ENCODE assay signal across 22 mouse cellular contexts in the genomic region with DNA sequence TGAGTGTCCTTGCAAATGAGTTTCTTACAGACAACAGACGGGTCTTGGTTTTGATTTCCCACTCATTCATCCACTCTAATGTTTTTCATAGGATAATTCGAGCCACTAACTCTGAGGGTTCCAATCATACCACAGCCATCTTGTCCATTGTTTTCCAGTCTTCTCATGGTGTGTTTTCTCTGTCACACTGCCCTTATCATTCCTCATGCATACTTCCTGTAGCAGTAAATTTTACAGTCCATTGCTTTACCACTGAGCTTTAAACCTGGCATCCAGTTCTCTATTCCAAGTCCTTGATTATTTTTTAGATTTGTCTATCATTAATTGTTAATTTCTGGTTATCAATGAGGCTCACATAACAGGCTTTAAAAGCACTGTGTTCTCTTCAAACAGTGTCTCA.
DNase-seq lines count a peak whose midpoint lies in the region; ATAC-seq lines count a peak whose summit lies in the region.
"Had no signal": no experiment of that assay in that cellular context is flagged by ENCODE, and none has a peak within 500 bp of the region (broad histone marks: within the 10 kb centered on the region; RNA-seq: fewer than 3 reads in every experiment).

No protein-coding gene starts in this region.

- peaks cover 10% of the 10 kb centered on the region; the same call in 1 of the 2 replicates for H3K4me1 ChIP-seq in hindbrain, embryonic 10.5 days (replicated peaks)

- H3K27ac ChIP-seq in hindbrain, embryonic 10.5 days = no peak overlapping the region

- H3K27me3 ChIP-seq in hindbrain, embryonic 10.5 days (ENCODE audit: insufficient read depth, poor library complexity, severe bottlenecking) = no peaks in the 10 kb centered on the region
- H3K27me3 ChIP-seq: CH12.LX, Patski had no signal

- no peak overlapping the region for H3K4me3 ChIP-seq in hindbrain, embryonic 10.5 days

- 50% methylated on average over 2 of the region's 2 CpGs for WGBS in hindbrain, embryonic 10.5 days

- peak; percentile 65 for ATAC-seq in common myeloid progenitor, adult 5-6 weeks (replicated peaks; ENCODE audit: low read depth, poor library complexity, severe bottlenecking)
- peak; percentile 20 to 37; a peak in 2 of 4 replicates for ATAC-seq in hematopoietic stem cell, adult 5-6 weeks (replicated peaks in 1 of 2; ENCODE audit: insufficient read depth in 1 of 2, low FRiP score in 2 of 2, low TSS enrichment in 1 of 2, low read depth in 1 of 2, poor library complexity in 2 of 2, severe bottlenecking in 2 of 2)
- ATAC-seq: activated CD4-positive, CD25-positive, alpha-beta regulatory T cell, adult 4 months; CD4-positive, CD25-positive, alpha-beta regulatory T cell, adult 4 months; Patski had no signal

- DNase-seq in Muller cell, postnatal 12 days (ENCODE audit: inconsistent ontology term) = peak; percentile 55
- no peak for DNase-seq in kidney, postnatal 14 days
- DNase-seq in hindbrain, embryonic 10.5 days (ENCODE audit: low spot score) = no peak
- no peak for DNase-seq in kidney, adult 11 months
- DNase-seq: adrenal gland, adult 2 months; adrenal gland, adult 8-10 months; adrenal gland, postnatal 10 days; adrenal gland, postnatal 14 days; adrenal gland, postnatal 25 days; adrenal gland, postnatal 36 days; B cell, adult 2 months; cerebellum, adult 11 months; cerebellum, adult 11-12 months; cerebellum, adult 18-20 months; cerebellum, adult 2 months had no signal

- no peaks in the 10 kb centered on the region for H3K36me3 ChIP-seq in hindbrain, embryonic 10.5 days
- H3K36me3 ChIP-seq: G1E had no signal

- H3K9me3 ChIP-seq in hindbrain, embryonic 10.5 days = no peaks in the 10 kb centered on the region
- H3K9me3 ChIP-seq: G1E had no signal
